Mouse (Mus musculus): ENCODE measurements at regions not wholly inside any gene's neighbourhood (a gene's known extent, or its start where the extent isn't known, plus 50 kb on each side); places are given as distances from the start of the nearest gene placed in this dataset.
A peak's percentile ranks its signal among the peaks of the same experiment; 100 is the strongest.

- no peak for DNase-seq
Observed at GRCm38 (mm10) chr1:23462411-23462810, 64.8 kb upstream of the Ogfrl1 start.

GRCm38 (mm10) chr1:23464081-23464480 is 66.5 kb upstream of the Ogfrl1 start:
- DNase-seq: no peak

- DNase-seq: no peak
Observed at GRCm38 (mm10) chr1:23466340-23466739, 68.8 kb upstream of the Ogfrl1 start.

- no peak for DNase-seq
Observed at GRCm38 (mm10) chr1:23467405-23467804, 69.8 kb upstream of the Ogfrl1 start.

- DNase-seq: no peak
Observed at GRCm38 (mm10) chr1:23480776-23481320, 83.3 kb upstream of the Ogfrl1 start.

- DNase-seq: no peak
Observed at GRCm38 (mm10) chr1:23484566-23484965, 87.0 kb upstream of the Ogfrl1 start.

- no peak for DNase-seq
Observed at GRCm38 (mm10) chr1:23485150-23485775, 87.7 kb upstream of the Ogfrl1 start.

- no peak for DNase-seq
Observed at GRCm38 (mm10) chr1:23487031-23487430, 89.5 kb upstream of the Ogfrl1 start.

GRCm38 (mm10) chr1:23490640-23491039 is 93.1 kb upstream of the Ogfrl1 start:
- DNase-seq: peak; percentile 6

- DNase-seq: peak; percentile 6
Observed at GRCm38 (mm10) chr1:23491041-23491440, 93.5 kb upstream of the Ogfrl1 start.

- DNase-seq: no peak
Observed at GRCm38 (mm10) chr1:23492981-23493380, 95.4 kb upstream of the Ogfrl1 start.

GRCm38 (mm10) chr1:23495412-23495811 is 97.8 kb upstream of the Ogfrl1 start:
- no peak for DNase-seq

GRCm38 (mm10) chr1:23520113-23520512 is 122.5 kb upstream of the Ogfrl1 start:
- no peak for DNase-seq

- no peak for DNase-seq
Observed at GRCm38 (mm10) chr1:23532659-23533058, 135.1 kb upstream of the Ogfrl1 start.

- no peak for DNase-seq
Observed at GRCm38 (mm10) chr1:23536621-23537020, 139.0 kb upstream of the Ogfrl1 start.

GRCm38 (mm10) chr1:23538419-23538818 is 140.8 kb upstream of the Ogfrl1 start:
- no peak for DNase-seq

- no peak for DNase-seq
Observed at GRCm38 (mm10) chr1:23540594-23540993, 143.0 kb upstream of the Ogfrl1 start.

GRCm38 (mm10) chr1:23555794-23556193 is 158.2 kb upstream of the Ogfrl1 start:
- DNase-seq: no peak

GRCm38 (mm10) chr1:23568106-23568505 is 170.5 kb upstream of the Ogfrl1 start:
- DNase-seq: no peak

- DNase-seq: no peak
Observed at GRCm38 (mm10) chr1:23574461-23574860, 176.9 kb upstream of the Ogfrl1 start.

- DNase-seq: no peak
Observed at GRCm38 (mm10) chr1:23575005-23575404, 177.4 kb upstream of the Ogfrl1 start.

GRCm38 (mm10) chr1:23575515-23575914 is 177.9 kb upstream of the Ogfrl1 start:
- DNase-seq: no peak

GRCm38 (mm10) chr1:23576150-23576549 is 178.6 kb upstream of the Ogfrl1 start:
- DNase-seq: no peak

GRCm38 (mm10) chr1:23589414-23589942 is 172.1 kb upstream of the B3gat2 start:
- DNase-seq: no peak
